Mouse (Mus musculus): ENCODE data around the gene Serinc2.

GRCm38 (mm10) chr4:130283826-130284225, 4.8 kb upstream of the Serinc2 start:
- TF ChIP-seq POLR2A (IDR thresholded peaks at IDR 0.05; ENCODE audit: borderline replicate concordance, extremely low read depth, low read depth, low read length): no peak
- TF ChIP-seq CTCF (IDR thresholded peaks at IDR 0.05; ENCODE audit: insufficient read depth, low read length): no peak
